Mouse (Mus musculus): ENCODE measurements at regions not wholly inside any gene's neighbourhood (a gene's known extent, or its start where the extent isn't known, plus 50 kb on each side); places are given as distances from the start of the nearest gene placed in this dataset.

- TF ChIP-seq CTCF (IDR thresholded peaks at IDR 0.05; ENCODE audit: borderline replicate concordance, insufficient read depth, low read depth, low read length): no peak
- TF ChIP-seq POLR2A (IDR thresholded peaks at IDR 0.05; ENCODE audit: borderline replicate concordance, insufficient read depth, low read length): no peak
Measured at GRCm38 (mm10) chr4:29856616-29857015, 1043.7 kb downstream of the Epha7 start.
